Mouse (Mus musculus) testis, adult 2 months (tissue): Measurements from ENCODE around the gene Adamtsl1. TPM values are rescaled to one million over a fixed set of nuclear protein-coding genes. Genes with fewer than 3 reads are reported as not detected.

ENCODE experiments used
- H3K27ac ChIP-seq: fragments of 200-500 bp; 2 replicates; pipeline ENCODE4 v1.5.1; 2012; ENCODE audit warnings: low read depth, low read length; ENCODE audit not compliant: control insufficient read depth, insufficient read depth
- H3K27me3 ChIP-seq: fragments of 200-500 bp; 2 replicates; pipeline ENCODE4 v1.6.1; 2012; ENCODE audit warnings: mild to moderate bottlenecking, low read length, moderate library complexity; ENCODE audit not compliant: control insufficient read depth, insufficient read depth
- H3K36me3 ChIP-seq: fragments of 200-500 bp; 2 replicates; pipeline ENCODE4 v1.6.1; 2012; ENCODE audit warnings: mild to moderate bottlenecking, low read length; ENCODE audit not compliant: control insufficient read depth, insufficient read depth
- H3K4me1 ChIP-seq: fragments of 200-500 bp; 2 replicates; pipeline ENCODE4 v1.6.1; 2012; ENCODE audit warnings: low read length; ENCODE audit not compliant: control insufficient read depth, insufficient read depth
- H3K4me3 ChIP-seq: fragments of 200-500 bp; 2 replicates; pipeline ENCODE4 v1.5.1; 2012; ENCODE audit warnings: low read depth, mild to moderate bottlenecking, low read length, moderate library complexity, mixed read lengths; ENCODE audit not compliant: control insufficient read depth
- CTCF ChIP-seq: fragments of 200-500 bp; IDR thresholded peaks from 2 replicates; pipeline ENCODE4 v1.5.1; 2012; ENCODE audit warnings: low read depth, mild to moderate bottlenecking, inconsistent platforms, low read length, moderate library complexity; ENCODE audit not compliant: control insufficient read depth, insufficient read depth, insufficient replicate concordance
- POLR2A ChIP-seq: fragments of 200-500 bp; IDR thresholded peaks from 2 replicates; pipeline ENCODE4 v1.6.1; 2012; ENCODE audit warnings: low read depth, mild to moderate bottlenecking, inconsistent platforms, low read length, moderate library complexity; ENCODE audit not compliant: control insufficient read depth
- polyA plus RNA-seq: library from polyadenylated mRNA; depleted of rRNA; stranded (reverse); fragments of >200 nt; gene quantifications from 2 replicates; pipeline ENCODE4 v1.2.3, GENCODE M21; 2012; rRNA removed

Adamtsl1 gene
- polyA plus RNA-seq: 3.9 and 5.2 TPM in 2 replicates

GRCm38 (mm10) chr4:85513792-85514191, at the start of gene Adamtsl1:
Gene Adamtsl1, plus strand, starts transcription at chr4:85514172.
- Histone ChIP-seq H3K27me3 (no peaks in the 10 kb centered on the region), H3K4me3 (peak within 1 kb of the TSS; percentile 66), H3K27ac (no peak within 1 kb of the TSS), H3K36me3 (no peaks in the 10 kb centered on the region), H3K4me1 (peaks cover 6% of the 10 kb centered on the region)
- no peak for TF ChIP-seq POLR2A
- TF ChIP-seq CTCF: no peak

- no peak overlapping the region for H3K4me3 ChIP-seq
These were observed 30.4 kb upstream of the Adamtsl1 start for GRCm38 (mm10) chr4:85483586-85483985.

GRCm38 (mm10) chr4:85486316-85486946, 27.5 kb upstream of the Adamtsl1 start:
- no peaks in the 10 kb centered on the region for H3K4me1 ChIP-seq
- no peak overlapping the region for H3K27ac ChIP-seq
- no peaks in the 10 kb centered on the region for H3K27me3 ChIP-seq

More at GRCm38 (mm10) chr4:85483586-85483985, 30.4 kb upstream of the Adamtsl1 start:
- H3K27me3 ChIP-seq: no peaks in the 10 kb centered on the region
- no peaks in the 10 kb centered on the region for H3K36me3 ChIP-seq
- no peak overlapping the region for H3K27ac ChIP-seq
- TF ChIP-seq POLR2A: no peak
- no peak for TF ChIP-seq CTCF
- H3K4me1 ChIP-seq: no peaks in the 10 kb centered on the region

GRCm38 (mm10) chr4:85505718-85506117, 8.3 kb upstream of the Adamtsl1 start:
- H3K27ac ChIP-seq: no peak overlapping the region
- H3K27me3 ChIP-seq: no peaks in the 10 kb centered on the region
- no peaks in the 10 kb centered on the region for H3K36me3 ChIP-seq
- no peak overlapping the region for H3K4me3 ChIP-seq
- H3K4me1 ChIP-seq: no peaks in the 10 kb centered on the region
- TF ChIP-seq POLR2A: no peak
- TF ChIP-seq CTCF: no peak

More at GRCm38 (mm10) chr4:85486316-85486946, 27.5 kb upstream of the Adamtsl1 start:
- TF ChIP-seq CTCF: no peak
- no peak for TF ChIP-seq POLR2A
- no peak overlapping the region for H3K4me3 ChIP-seq
- no peaks in the 10 kb centered on the region for H3K36me3 ChIP-seq

GRCm38 (mm10) chr4:85506976-85507375, 7.0 kb upstream of the Adamtsl1 start:
- TF ChIP-seq CTCF: no peak
- TF ChIP-seq POLR2A: no peak
- H3K4me1 ChIP-seq: no peaks in the 10 kb centered on the region
- H3K4me3 ChIP-seq: no peak overlapping the region
- H3K27me3 ChIP-seq: no peaks in the 10 kb centered on the region
- no peak overlapping the region for H3K27ac ChIP-seq
- H3K36me3 ChIP-seq: no peaks in the 10 kb centered on the region

- Histone ChIP-seq H3K36me3 (no peaks in the 10 kb centered on the region), H3K4me3 (no peak overlapping the region), H3K27ac (no peak overlapping the region), H3K4me1 (no peaks in the 10 kb centered on the region), H3K27me3 (no peaks in the 10 kb centered on the region)
- TF ChIP-seq CTCF: no peak
- no peak for TF ChIP-seq POLR2A
These were observed 6.5 kb upstream of the Adamtsl1 start for GRCm38 (mm10) chr4:85507491-85507890.

GRCm38 (mm10) chr4:85513288-85513687, 684 bp upstream of the Adamtsl1 start:
- Histone ChIP-seq H3K27ac (no peak overlapping the region), H3K27me3 (no peaks in the 10 kb centered on the region), H3K4me1 (peaks cover 6% of the 10 kb centered on the region), H3K4me3 (peak overlapping the region; percentile 66; the same call in 1 of the 2 replicates), H3K36me3 (no peaks in the 10 kb centered on the region)
- no peak for TF ChIP-seq POLR2A
- TF ChIP-seq CTCF: no peak

- Histone ChIP-seq H3K27me3 (no peaks in the 10 kb centered on the region), H3K4me3 (peak overlapping the region; percentile 66), H3K36me3 (no peaks in the 10 kb centered on the region), H3K27ac (no peak overlapping the region), H3K4me1 (peaks cover 6% of the 10 kb centered on the region)
- TF ChIP-seq POLR2A: no peak
These were observed 271 bp downstream of the Adamtsl1 start for GRCm38 (mm10) chr4:85514205-85514681.
